Mouse (Mus musculus): ENCODE measurements around the gene Rap1a.

DNA sequence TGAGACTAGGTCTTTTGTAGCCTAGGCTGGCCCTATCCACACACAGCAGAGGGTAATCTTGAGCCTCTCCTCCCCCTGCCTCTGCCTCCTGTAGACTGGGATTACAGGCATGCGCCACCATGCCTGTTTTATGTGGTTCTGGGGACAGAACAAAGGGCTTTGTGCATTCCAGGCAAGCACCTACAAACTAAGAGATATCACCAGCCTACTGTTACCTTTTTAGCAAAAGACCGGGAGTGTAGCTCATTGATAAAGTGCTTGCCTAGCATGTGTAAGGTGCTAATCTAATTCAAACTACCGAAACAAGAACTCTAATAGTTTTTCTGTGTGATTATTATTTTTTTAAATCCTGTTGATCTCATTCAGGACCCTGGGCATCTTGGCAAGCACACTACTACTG is 35.7 kb upstream of the Rap1a start:
- TF ChIP-seq POLR2A (IDR thresholded peaks at IDR 0.05; ENCODE audit: control insufficient read depth, extremely low read depth, insufficient read depth, low read length, poor library complexity) (no peak), CTCF (IDR thresholded peaks at IDR 0.05; ENCODE audit: borderline replicate concordance, control insufficient read depth, extremely low read depth, insufficient read depth, low read length, poor library complexity) (no peak)

Measured in thymus, adult 2 months (tissue).